Mouse (Mus musculus) kidney, postnatal 4 days (tissue): ENCODE measurements around the gene Thoc3.

Experiments used
- DNase-seq, 2 experiments: peaks; one replicate each; pipeline ENCODE4 v3.0.0; 2021; ENCODE audit warnings: mixed read lengths in 2 of 2

The Thoc3 gene

GRCm38 (mm10) chr13:54439912-54440311, 28.7 kb downstream of the Thoc3 start:
- DNase-seq: peak in 1 of 2 experiments; percentile 47

- no peak for DNase-seq
These were observed 29.8 kb downstream of the Thoc3 start for GRCm38 (mm10) chr13:54438814-54439213.

DNA sequence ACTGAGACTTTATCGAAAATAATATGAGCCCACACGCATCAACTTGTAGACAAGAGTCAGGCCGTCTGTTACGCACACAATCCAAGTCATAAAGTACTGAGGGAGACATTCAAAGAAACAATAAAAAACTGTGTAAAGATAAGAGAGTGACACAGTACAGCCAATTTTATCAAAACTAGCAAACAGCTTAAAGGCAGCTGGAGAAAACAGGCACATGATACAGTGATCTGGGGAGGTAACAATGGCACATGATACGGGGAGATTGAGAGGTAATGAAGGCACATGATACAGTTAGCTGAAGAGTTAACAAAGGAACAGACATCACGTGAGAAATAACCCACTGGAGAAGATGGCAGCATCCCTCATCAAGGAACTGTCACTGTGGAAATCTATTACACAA, 31.6 kb downstream of the Thoc3 start:
- DNase-seq: no peak

- peak; percentile 50 to 67 for DNase-seq
These were observed 32.0 kb downstream of the Thoc3 start for GRCm38 (mm10) chr13:54436666-54437065.

- DNase-seq: no peak
These were observed 37.5 kb downstream of the Thoc3 start for GRCm38 (mm10) chr13:54431161-54431560.

GRCm38 (mm10) chr13:54430051-54430450, 38.6 kb downstream of the Thoc3 start:
- no peak for DNase-seq

- no peak for DNase-seq
These were observed 39.9 kb downstream of the Thoc3 start for GRCm38 (mm10) chr13:54428771-54429170.

GRCm38 (mm10) chr13:54426781-54427655, 41.6 kb downstream of the Thoc3 start:
- DNase-seq: no peak

- DNase-seq: peak; percentile 55 to 74
These were observed 43.4 kb downstream of the Thoc3 start for GRCm38 (mm10) chr13:54425269-54425668.

DNA sequence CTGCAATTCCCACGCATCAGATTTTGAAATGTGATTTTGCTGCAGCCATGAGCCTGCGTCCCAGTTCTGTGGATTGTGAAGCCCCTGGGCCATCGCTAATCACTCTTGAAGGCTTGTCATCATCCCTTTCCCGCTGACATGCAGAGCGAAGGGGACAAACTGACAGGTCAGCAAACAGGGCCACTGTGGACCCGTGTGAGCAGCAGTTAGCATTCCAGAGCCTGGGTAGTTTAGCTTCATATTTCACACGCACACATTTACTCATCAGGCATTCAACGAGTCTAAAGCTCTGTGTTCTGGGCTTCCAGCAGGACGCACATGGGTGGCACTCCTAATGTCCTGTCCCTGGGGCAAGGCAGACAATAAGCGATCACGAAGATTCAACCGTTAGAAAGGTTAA, 48.4 kb downstream of the Thoc3 start:
- DNase-seq: no peak

DNA sequence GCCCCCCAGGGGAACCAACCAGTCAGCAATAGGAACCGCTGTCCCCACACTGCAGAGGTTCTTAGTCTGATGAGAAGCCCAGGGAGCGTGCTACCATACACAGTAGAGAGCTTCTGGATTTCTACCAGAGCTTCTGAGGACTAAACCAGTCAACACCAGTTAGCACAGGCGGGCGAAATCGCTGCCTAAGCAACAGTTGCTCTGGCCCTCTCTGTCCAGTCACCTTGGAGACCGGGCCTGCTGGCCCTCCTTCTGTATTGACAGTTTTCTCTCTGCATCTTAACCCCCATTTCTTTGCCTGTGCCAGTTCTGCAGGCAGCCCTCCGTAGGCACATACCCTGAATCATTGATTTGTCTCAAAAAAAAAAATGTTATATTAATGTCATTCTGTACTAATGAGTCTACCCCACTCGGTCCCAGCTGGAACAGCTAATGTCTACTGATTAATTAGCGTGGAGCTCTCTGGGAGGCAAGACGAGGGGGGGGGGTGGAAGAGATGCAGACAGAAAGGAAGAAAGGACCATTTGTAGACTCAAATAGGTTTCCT, 49.8 kb downstream of the Thoc3 start:
- DNase-seq: peak; percentile 19 to 40

GRCm38 (mm10) chr13:54415059-54415458, 53.6 kb downstream of the Thoc3 start:
- no peak for DNase-seq

GRCm38 (mm10) chr13:54412721-54413120, 55.9 kb downstream of the Thoc3 start:
- no peak for DNase-seq

- DNase-seq: no peak
These were observed 56.4 kb downstream of the Thoc3 start for GRCm38 (mm10) chr13:54412236-54412635.

DNA sequence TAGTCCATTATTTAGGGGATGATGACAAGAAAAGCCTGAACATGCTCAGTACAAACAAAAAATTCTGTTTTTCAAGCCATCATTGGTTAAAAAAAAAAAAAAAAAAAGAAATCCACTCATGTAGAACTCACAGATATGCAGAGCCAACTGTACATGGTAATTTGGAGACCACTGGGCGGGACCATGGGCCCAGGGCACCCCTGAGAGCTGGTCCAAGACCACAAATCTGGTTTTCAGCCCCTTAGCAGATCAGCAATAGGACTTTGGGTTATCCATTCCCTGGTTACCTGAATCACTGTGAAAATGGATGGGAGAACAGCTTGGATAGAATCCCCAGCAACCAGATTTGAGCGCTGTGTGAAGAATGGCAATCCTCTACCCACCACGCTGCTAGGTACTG, 57.0 kb downstream of the Thoc3 start:
- no peak for DNase-seq
